Mouse (Mus musculus) cerebellum, adult 9-10 months (tissue): ENCODE data around the gene Clip2.
"Not testable (repeated sequence)": the region's sequence is repeated elsewhere in the genome, so short reads cannot be mapped to it uniquely, and the experiment has no call there.

Source experiments
- DNase-seq: peaks from one replicate; pipeline ENCODE4 v3.0.0; 2022

Clip2 gene

GRCm38 (mm10) chr5:134488042-134488441 lies 64.2 kb downstream of the Clip2 start:
- DNase-seq = no peak

GRCm38 (mm10) chr5:134485900-134486665 lies 66.2 kb downstream of the Clip2 start:
- DNase-seq = peak; percentile 72

- DNase-seq = no peak
Measured at GRCm38 (mm10) chr5:134485183-134485730, 67.0 kb downstream of the Clip2 start.

GRCm38 (mm10) chr5:134483291-134483690 lies 68.9 kb downstream of the Clip2 start:
- DNase-seq = no peak

- no peak for DNase-seq
Measured at GRCm38 (mm10) chr5:134482331-134482730, 69.9 kb downstream of the Clip2 start.

GRCm38 (mm10) chr5:134478886-134479285 lies 73.3 kb downstream of the Clip2 start:
- DNase-seq = not testable (repeated sequence)

GRCm38 (mm10) chr5:134475686-134476085 lies 76.5 kb downstream of the Clip2 start:
- DNase-seq = not testable (repeated sequence)

GRCm38 (mm10) chr5:134475006-134475605 lies 77.1 kb downstream of the Clip2 start:
- DNase-seq = no peak

- DNase-seq = no peak
Measured at GRCm38 (mm10) chr5:134473902-134474301, 78.3 kb downstream of the Clip2 start.

- no peak for DNase-seq
Measured at GRCm38 (mm10) chr5:134470538-134471169, 81.6 kb downstream of the Clip2 start.

GRCm38 (mm10) chr5:134469559-134470150 lies 82.6 kb downstream of the Clip2 start:
- DNase-seq = no peak

- DNase-seq = no peak
Measured at GRCm38 (mm10) chr5:134468158-134468765, 84.0 kb downstream of the Clip2 start.

GRCm38 (mm10) chr5:134467030-134467549 lies 85.1 kb downstream of the Clip2 start:
- DNase-seq = no peak

- DNase-seq = no peak
Measured at GRCm38 (mm10) chr5:134466296-134467029, 85.8 kb downstream of the Clip2 start.

GRCm38 (mm10) chr5:134465197-134465596 lies 87.0 kb downstream of the Clip2 start:
- no peak for DNase-seq

- no peak for DNase-seq
Measured at GRCm38 (mm10) chr5:134464225-134464624, 88.0 kb downstream of the Clip2 start.

GRCm38 (mm10) chr5:134462731-134463130 lies 89.5 kb downstream of the Clip2 start:
- DNase-seq = no peak

- no peak for DNase-seq
Measured at GRCm38 (mm10) chr5:134462316-134462715, 89.9 kb downstream of the Clip2 start.

GRCm38 (mm10) chr5:134460546-134460945 lies 91.7 kb downstream of the Clip2 start:
- no peak for DNase-seq

GRCm38 (mm10) chr5:134459096-134459495 lies 93.1 kb downstream of the Clip2 start:
- no peak for DNase-seq

- no peak for DNase-seq
Measured at GRCm38 (mm10) chr5:134458416-134458815, 93.8 kb downstream of the Clip2 start.

GRCm38 (mm10) chr5:134457371-134457770 lies 94.9 kb downstream of the Clip2 start:
- no peak for DNase-seq
